Mouse (Mus musculus) heart, postnatal 36 days (tissue): ENCODE measurements at regions not wholly inside any gene's neighbourhood (a gene's known extent, or its start where the extent isn't known, plus 50 kb on each side); places are given as distances from the start of the nearest gene placed in this dataset.

ENCODE experiments used
- DNase-seq, 2 experiments: peaks; one replicate each; pipeline ENCODE4 v3.0.0; 2021 to 2022
- intact Hi-C: fragments of 180-260 bp; cut with DNase I; formaldehyde crosslinking; loops from one replicate; pipeline ENCODE4 v1.15.1; 2025

DNA sequence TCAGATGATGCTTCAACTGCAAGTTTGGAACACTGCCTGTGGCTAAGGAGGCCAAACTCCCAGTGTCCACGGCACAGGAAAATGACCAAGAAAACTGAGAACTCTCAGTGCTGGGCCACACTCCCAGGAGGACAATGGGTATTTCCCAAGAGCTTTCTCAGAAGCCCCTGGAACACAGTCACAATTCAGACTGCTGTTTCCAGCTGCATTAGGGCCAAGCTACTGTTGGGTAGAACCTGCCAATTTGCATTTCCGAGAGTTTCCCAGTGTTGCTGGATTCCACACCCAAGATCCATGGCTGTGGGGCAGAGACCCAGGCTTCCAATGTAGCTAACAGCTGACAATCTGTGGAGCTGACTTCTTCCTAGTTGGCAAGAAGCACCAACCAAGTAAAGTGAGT lies 141.9 kb upstream of the D7Ertd443e start:
- DNase-seq, result peak; percentile 20 to 23
- intact Hi-C loops, result no loop called here

DNA sequence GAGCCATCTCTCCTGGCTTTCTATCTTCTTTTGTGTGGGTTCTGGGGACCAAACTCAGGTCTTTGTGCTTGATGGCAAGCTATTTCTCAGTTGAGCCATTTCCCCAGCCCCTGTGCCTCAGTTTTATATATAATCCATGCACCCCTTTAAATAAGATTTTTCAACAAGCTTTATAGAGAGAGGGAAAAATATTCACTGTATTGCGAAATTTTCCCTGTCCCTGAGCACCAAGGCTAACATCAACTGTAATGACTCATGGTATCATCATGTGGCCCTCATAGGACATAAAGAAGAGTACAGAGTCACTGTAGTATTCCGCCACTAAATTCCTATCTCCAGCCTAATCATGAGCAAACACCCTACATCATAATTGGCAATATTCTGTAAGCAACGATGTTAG lies 142.4 kb upstream of the Dock1 start:
- DNase-seq, result no peak
- intact Hi-C loops, result no loop called here

DNA sequence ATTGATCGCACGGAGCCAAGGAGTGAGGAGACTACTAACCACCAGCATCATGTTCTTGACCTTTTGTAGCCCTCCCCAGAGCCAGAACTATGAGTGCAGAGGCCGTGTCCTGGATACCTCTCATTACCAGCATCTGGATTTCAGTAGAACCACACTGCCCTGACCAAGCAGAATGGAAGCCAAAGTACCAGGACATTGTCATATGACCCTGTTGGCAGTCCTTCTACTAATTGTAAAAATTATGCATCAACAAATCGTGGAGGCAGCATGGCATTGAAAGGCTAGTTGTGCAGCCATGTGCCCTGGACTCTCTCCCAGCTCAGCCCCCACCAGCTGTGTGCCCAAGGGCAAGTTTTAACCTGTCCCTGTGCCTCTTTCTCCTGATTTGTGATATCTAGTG lies 135.6 kb upstream of the Dock1 start:
- intact Hi-C loops, result no loop called here
- no peak for DNase-seq

DNA sequence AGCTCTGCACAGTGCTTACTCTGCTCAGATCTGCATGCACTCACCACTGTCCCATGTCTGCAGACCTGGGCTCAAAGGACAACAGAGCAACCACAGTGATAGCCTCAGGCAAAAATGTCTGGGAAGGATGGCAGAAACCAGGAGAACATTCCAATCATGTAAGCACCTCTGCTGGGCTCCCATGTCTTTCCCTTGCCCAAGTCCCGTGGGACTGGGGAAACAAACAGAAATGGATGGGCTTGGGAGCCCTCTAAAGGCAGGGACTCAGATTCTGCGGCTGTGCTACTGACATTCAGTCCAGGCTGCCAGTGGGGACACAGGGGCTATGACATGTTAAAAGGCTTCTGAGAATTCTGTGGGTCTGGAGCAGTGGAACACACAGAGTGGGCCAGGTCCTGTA lies 128.8 kb upstream of the Dock1 start:
- intact Hi-C loops, result no loop called here
- DNase-seq, result no peak

DNA sequence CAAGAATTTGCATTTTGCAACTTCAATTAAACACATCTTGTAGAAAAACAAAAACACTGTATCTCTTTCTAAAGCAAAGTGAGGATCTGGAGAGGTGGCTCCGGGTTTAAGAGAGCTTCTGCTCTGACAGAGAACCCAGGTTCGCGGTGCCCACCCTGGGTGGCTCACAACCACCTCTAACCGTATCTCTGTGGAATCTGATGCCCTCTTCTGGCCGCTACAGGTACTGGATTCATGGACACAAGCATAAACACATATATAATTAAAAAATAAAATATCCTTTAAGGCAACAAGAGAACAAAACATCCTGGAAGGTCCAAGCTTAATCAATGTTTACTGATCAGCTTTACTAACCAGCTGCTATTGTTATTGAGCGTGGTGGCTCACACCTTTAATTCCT lies 124.3 kb upstream of the Dock1 start:
- intact Hi-C loops, result no loop called here

DNA sequence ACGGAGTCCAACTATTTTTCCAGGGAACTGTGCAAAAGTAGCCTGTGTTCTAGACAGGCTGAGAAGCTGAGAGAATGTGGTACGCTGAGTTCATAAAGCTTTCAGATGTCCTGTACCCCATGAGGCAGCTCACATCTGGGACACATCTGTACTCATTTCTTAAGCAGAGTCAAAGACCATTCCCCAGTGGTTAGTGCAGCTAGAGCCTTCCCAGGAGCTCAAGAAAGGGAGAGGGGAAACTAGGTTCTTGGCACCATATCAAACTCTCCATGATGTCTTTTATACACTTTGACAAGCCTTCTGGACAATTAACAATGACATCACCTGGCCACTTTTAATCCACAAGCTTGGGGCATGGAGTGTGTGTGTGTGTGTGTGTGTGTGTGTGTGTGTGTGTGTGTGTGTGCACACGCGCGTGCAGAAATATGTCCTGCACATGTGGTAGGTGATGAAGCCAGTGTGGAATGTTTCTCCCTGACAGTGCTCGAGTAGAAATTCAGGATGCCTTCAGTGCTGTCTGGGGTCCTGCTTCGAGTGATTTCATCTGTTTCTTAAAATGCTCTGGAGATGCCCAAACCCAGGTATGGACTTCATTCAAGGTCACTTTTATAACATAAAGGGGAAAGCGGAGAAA lies 121.1 kb upstream of the Dock1 start:
- no peak for DNase-seq
- intact Hi-C loops, result no loop called here

More for the DNA sequence above, 124.3 kb upstream of the Dock1 start:
- no peak for DNase-seq

DNA sequence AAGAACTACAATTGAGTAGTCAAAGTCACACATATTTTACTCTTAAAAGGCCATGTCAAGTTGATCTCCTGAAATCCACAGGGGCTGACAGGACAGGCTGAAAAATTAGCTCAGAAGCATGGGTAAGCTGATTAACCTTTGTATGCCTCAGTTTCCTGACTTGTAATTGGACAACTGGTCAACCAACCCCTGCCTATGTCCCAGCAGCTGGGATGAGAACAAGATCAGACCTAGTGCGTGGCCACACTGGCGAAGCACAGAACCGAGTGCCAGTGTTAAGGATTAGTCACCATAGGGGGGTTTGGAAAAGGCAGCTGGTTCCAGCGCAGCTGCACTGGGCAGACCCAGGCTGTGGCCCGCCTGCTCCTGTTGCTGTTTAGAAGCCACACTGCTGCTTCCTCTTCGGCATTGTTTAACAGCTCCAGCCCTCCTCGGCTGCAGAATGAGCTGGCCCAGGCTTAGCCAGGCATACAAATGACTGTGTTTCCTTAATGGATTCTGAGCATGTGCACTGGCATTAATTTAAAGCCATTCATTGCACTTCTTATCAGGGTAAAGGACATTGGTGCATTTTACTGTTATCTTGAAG lies 120.1 kb upstream of the Dock1 start:
- DNase-seq, result peak; percentile 24 to 29
- intact Hi-C loops, result no loop called here

DNA sequence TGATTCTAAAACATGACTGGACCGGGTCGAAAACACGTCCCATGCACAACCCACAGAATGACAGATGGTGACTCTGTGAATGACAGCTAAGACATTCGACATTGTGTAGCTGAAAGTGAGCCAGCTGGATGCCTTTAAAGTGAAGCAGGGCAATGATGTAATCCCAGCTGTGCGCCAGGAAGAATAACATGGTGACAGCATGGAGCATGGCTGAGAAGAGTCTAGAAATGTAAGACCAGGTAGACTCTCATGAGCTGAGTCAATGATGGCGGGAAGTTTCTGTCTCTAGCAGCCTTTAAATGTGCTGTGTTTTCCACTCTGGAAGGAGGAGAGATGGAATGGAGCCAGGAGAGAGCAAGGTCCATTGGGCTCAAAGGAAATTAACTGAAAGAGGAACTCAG lies 118.4 kb upstream of the Dock1 start:
- peak; percentile 10 to 28 for DNase-seq
- intact Hi-C loops, result no loop called here

DNA sequence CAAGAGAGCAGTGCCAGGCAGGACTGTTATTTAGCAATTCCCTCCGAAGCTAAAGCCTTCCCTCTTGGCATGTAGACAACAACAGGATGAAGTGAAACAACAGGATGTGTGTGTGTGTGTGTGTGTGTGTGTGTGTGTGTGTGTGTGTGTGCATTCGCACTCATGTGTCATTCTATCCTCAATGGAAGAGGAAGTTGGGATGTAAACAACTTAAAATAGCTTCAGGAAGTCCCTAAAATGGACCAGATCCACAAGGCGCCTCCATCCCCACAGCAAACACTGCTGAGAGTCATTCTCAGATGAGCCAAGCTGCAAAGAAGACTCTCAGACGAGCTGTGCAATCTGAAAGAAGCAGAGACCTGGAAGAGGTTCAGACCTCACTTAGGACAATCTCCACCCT lies 114.4 kb upstream of the Dock1 start:
- intact Hi-C loops, result no loop called here
- no peak for DNase-seq

DNA sequence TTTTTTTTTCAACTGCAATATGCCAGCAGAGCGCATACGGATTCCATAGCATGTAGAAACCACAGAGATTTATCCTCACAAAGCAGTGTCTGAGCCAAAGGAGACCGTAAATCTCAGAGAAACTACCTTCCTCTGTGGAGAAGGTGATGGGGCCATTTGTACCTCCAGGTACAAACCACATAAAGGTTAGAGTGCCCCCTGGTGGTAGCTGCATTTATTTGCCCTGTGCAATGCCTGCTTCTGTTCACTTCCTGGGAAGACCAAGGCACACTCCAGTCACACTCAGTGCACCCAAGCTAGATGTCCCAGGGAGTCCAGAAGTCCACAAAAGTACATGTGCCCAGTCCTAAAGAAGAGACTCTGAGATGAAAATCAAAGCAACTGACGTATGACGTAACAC lies 104.1 kb upstream of the Dock1 start:
- peak; percentile 68 to 77 for DNase-seq
- intact Hi-C loops, result loop anchor here (1.0 to 5.0 kb wide), 4 partner anchors 96 to 710 kb away; no protein-coding TSS in a partner anchor

DNA sequence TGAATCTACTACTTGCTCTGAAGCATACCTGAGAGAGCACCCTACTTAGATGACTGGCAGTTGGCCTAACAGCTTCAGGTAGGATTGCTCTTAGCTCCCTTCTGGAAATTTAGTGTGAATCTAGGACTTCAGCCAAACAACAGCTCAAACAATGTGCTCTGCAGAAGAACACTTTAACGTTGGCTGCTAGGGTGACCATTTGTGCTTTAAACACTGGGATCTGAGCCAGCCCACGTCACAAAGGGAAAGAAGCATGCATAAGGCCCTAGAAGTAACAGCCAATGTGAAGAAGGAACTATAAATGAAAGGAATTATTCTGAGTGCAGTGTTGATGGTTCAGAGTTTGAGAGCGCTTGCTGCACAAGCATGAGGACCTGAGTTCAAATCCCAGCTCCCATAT lies 101.2 kb upstream of the Dock1 start:
- intact Hi-C loops, result loop anchor here (5.0 kb wide), 2 partner anchors 157 to 307 kb away; no protein-coding TSS in a partner anchor
- DNase-seq, result no peak

DNA sequence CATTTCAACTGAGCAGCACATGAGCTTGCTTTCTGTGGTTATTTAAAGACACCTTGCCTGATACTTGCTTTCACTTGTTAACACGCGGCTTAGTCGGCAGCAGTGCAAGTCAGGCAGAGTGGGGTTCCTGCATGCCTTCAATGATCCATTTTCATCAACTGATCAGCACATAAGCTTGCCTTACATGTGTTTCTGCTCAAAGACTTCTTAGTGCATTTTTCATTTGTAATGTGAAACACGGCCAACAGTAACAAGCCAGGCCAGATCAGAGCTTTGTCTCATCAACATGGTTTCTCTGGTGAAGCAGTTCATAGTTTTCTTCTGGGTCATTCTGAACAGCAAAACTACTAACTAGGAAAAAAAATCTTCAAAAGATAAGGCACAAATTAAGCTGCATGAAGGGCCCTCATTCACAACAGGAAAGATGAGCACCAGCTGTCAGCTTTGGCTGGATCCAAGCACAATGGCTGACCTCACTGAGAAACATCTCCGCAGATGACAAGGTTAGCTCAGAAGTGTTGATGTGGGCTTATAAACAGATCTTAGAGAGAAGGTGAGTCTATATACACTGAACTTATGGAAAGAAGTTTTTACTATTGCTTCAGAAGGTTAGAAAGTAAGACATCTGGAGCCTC lies 100.2 kb upstream of the Dock1 start:
- DNase-seq, result peak in 1 of 2 experiments; percentile 15
- intact Hi-C loops, result no loop called here

DNA sequence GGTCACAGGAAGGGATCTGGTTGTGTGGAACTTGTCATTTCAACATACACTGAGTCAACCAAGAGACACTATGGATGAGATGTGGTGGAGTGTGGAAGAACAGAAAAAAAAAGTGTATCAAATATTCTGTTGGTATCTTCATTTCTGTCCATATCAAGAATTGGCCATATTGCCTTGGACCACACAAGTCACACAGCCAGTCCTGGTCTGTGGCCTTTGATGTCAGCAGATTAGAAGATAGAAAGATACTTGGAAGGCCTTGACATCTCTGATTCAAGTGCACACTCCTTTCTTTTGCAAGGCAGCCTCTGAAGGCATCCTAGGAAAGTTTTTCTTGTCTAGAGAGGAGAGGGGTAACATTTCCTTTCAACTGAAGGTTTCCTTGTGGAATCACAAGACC lies 88.7 kb upstream of the Dock1 start:
- DNase-seq, result no peak
- intact Hi-C loops, result no loop called here

DNA sequence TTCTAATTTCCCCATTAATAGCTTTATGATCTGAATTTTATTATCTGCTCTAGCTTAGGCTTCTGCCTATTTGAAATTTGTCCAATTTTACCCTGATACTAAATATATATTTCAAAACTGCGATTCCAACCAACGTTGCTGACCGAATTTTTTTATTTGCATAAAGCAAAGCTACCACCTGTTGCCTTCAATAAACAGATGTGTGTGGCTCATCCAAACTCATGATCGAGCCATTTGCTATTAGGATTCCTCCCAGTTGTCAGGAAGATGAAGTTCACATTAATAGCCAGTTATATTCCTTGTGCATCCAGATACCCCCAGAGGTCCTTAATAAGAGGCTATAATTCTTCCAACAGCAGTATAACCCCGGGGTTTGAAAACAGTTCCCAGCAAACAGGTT lies 85.0 kb upstream of the Dock1 start:
- intact Hi-C loops, result no loop called here
- no peak for DNase-seq

DNA sequence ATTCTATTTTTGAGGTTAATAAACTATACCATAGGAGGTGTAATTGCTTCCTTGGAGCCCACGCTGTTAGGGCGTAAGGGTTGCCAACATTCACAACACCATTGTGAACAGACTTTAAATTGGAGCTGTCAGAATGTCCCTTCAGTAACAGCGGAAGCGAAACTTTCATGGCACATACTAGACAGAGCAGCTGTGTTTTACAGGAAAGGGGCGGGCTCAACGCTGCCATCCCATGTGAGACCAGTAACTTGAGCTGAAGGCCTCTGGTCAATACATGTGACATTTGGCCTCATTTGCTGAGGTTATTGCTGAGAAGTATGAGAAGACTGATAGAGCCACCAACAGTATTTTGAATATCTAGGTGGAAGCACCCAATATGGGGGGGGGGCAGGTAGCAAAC lies 83.5 kb upstream of the Dock1 start:
- no peak for DNase-seq
- intact Hi-C loops, result no loop called here

DNA sequence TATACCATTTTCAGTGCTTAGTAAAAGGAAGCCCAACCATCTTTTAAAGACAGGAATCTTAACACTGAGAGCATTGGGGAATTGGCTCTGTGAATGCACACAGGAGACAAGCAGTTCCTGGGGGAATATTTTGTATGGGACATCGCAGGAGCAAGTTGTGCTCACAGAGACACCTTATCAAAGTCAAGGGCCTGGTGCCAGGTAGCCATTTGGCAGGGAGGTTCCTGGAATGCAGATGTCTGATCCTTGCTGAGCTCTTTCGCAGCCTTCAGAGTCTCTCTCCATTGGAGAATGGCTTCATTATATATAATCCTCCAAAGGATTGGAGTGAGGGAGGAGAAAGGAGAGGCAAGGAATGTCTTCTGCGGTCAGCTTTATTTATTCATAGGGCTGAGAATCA lies 62.6 kb upstream of the Dock1 start:
- intact Hi-C loops, result no loop called here
- DNase-seq, result peak; percentile 9 to 24

DNA sequence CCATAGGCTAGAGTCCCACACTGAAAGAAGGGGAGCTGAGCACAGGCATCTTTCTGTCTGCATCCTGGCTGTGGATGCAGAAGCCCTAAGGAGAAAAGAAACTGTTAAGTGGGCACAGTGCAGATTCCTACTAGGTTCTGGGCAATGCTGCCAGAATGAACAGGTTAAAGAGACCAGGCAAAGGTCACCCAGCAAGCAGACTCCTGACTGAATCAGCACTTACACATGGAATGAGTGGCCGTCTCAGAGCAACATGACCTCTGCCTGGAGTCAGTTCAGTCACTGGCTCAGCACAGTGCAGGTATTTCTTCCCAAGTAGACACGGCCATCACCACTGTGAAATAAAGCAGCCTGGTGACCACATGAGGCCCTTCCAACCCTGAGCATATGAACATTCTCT lies 60.3 kb upstream of the Dock1 start:
- no peak for DNase-seq
- intact Hi-C loops, result no loop called here

DNA sequence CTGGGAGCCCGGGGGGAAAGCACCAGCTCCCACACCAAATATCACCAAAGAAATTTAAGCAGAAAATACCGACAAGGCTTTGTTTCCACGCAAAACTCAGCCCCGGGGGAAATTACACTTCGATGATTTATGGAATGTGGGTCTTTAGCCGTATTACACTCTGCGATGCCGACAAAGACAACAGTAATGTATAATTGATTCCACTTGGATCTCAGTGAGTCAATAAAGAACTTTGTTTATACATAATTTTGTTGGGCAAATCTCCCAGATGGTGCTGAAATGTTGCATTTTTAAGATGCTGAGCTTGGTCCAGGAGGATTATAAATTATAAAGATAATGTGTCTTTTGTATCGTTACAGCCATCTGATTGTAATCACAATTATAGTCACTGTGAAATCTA lies 59.1 kb upstream of the Dock1 start:
- intact Hi-C loops, result no loop called here
- DNase-seq, result no peak

DNA sequence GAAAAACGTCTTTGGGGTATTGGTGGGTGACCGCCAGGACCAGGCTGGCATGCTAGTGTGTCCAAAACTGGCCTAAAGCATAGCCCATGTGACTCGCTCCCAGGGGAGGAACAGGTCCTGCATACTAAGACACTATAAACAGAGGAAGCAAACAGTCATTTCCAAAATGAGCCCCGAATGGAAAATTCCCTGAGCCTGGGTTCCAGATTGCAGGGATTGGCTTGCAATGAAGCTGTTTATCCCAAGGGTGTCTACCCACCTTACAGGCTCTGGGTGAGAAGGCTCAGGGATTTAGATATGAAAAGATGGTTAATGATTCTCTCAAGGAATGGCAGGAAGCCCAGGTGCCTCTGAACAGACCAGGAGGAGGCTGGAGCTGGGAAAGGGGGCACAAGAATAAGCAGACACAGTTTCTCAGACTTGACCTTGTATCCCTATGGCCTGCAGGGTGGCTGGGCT lies 58.2 kb upstream of the Dock1 start:
- intact Hi-C loops, result no loop called here
- DNase-seq, result no peak

DNA sequence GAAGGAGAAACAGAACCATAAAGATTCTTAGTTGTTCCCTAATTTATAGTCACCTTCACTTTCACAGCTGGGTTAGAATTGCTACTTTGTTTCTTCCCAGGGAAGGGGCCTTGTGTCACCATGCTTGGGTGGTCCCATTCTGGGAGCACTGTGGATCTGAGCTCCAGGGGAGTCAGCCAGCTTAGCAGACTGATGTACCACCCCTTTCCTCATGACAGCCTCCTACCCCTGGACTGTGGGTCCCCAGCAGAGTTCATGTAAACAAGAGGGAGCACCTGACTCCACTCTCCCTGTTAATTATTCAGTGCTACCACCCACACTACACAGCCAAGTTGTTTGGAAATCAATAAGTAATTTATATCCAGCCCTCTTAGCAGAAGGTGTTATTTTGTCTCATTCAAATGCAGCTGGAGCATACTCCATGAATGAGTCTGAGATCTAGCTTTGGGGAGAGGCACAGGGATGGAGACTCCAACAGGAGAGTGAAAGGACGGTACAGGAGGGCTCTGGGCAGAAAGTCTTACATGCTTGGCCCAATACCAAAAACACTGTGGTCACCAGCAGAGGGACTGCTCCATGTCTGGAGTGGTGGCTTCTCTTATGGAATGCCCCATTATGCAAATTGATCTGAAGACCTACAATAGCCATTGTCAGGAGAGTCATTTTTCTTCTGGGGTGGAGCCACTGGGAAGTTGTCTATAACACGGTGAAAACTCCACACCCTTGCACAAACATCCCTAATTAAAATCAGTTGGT lies 51.1 kb upstream of the Dock1 start:
- DNase-seq, result no peak
- intact Hi-C loops, result no loop called here

DNA sequence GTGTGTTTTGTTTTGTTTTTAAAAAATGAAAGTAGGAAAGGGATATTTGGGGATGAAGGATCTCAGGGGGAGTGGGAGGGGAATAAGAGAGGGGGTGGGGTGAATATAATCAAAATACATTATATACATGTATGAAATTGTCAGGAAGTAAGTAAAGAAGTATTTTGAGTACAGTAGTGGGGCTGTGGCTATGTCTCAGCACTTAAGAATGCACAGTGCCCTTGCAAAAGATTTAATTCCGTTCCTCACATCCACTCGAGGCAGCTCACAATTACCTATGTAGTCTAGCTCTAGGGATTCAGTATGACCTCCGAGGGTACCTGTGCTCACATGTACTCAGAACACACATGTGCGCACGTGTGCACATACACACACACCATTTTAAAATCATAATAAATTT lies 50.4 kb upstream of the Dock1 start:
- intact Hi-C loops, result no loop called here

More for the DNA sequence above, 50.4 kb upstream of the Dock1 start:
- no peak for DNase-seq
